Mouse (Mus musculus) lung, adult 2 months (tissue): ENCODE measurements around the gene Fam189a2.

Experiments
- CTCF ChIP-seq: fragments of 200-500 bp; IDR thresholded peaks from 2 replicates; pipeline ENCODE4 v1.5.1; 2011; ENCODE audit warnings: mild to moderate bottlenecking, low read length, control low read depth; ENCODE audit not compliant: insufficient read depth
- POLR2A ChIP-seq: fragments of 200-500 bp; IDR thresholded peaks from 2 replicates; pipeline ENCODE4 v1.6.1; 2011; ENCODE audit warnings: low read depth, mild to moderate bottlenecking, control low read depth, low read length, borderline replicate concordance; ENCODE audit errors: extremely low read depth

GRCm38 (mm10) chr19:23947871-23948270 lies 82.9 kb downstream of the Fam189a2 start:
- no peak for TF ChIP-seq POLR2A
- TF ChIP-seq CTCF, result no peak
